In the genomic region with DNA sequence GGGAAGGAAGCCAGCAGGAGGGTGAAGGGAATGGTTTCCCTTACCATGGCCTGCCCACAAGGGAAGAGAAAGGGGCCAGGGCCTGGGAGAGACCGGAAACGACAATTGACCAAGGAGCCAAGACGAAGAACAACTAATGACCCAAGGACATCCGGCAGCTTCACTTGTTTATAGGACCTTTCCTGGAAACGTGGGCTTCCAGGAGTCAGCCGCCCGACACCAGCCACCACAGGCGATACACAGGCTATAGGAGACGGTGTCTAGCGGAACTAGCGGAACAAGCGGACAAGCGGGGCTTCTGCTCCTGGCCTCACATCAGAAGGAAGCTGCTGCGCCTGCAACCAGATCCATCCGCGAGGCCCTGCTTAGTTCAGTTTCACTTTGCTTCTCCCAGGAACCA, we compare ENCODE assay signal across 7 mouse cellular contexts. TPM values are rescaled to one million over a fixed set of nuclear protein-coding genes. Genes with fewer than 3 reads are reported as not detected.
DNase-seq lines count a peak whose midpoint lies in the region; ATAC-seq lines count a peak whose summit lies in the region.

No protein-coding gene starts in this region.

- 0 out of 2 replicates have a peak, but pooled peaks cover 2% of the 10 kb centered on the region for H3K9me3 ChIP-seq in limb, embryonic 12.5 days

- peaks cover 24% of the 10 kb centered on the region for H3K4me1 ChIP-seq in limb, embryonic 12.5 days (replicated peaks)

- peak overlapping the region; percentile 93 for H3K4me2 ChIP-seq in limb, embryonic 12.5 days

- no peak overlapping the region for H3K9ac ChIP-seq in limb, embryonic 12.5 days (replicated peaks)

- DNase-seq in T-cell, adult 2 months (ENCODE audit: low spot score) = peak; percentile 15
- DNase-seq in naive thymus-derived CD4-positive, alpha-beta T cell, adult 2 months (ENCODE audit: low read depth) = peak; percentile 44
- no peak for DNase-seq in cerebellum, adult 18-20 months
- no peak for DNase-seq in adipocyte (ENCODE audit: low spot score)

- WGBS in limb, embryonic 12.5 days = 56% methylated on average over 16 of the region's 16 CpGs

- peaks cover 58% of the 10 kb centered on the region for H3K36me3 ChIP-seq in limb, embryonic 12.5 days

- H3K4me3 ChIP-seq in limb, embryonic 12.5 days (replicated peaks) = peak overlapping the region; percentile 90; the same call in 1 of the 2 replicates

- H3K27ac ChIP-seq in limb, embryonic 12.5 days = peak overlapping the region; percentile 1; the same call in 1 of the 2 replicates

- no peaks in the 10 kb centered on the region for H3K27me3 ChIP-seq in limb, embryonic 12.5 days

- peak; percentile 23 for ATAC-seq in common myeloid progenitor, adult 5-6 weeks (replicated peaks; ENCODE audit: low read depth, poor library complexity, severe bottlenecking)
- peak; percentile 12 to 22; a peak in 1 of 4 replicates for ATAC-seq in hematopoietic stem cell, adult 5-6 weeks (replicated peaks in 1 of 2; ENCODE audit: insufficient read depth in 1 of 2, low FRiP score in 2 of 2, low TSS enrichment in 1 of 2, low read depth in 1 of 2, poor library complexity in 2 of 2, severe bottlenecking in 2 of 2)
- ATAC-seq in limb, embryonic 12.5 days (ENCODE audit: insufficient number of reproducible peaks, insufficient read depth, low FRiP score, low TSS enrichment, low read depth) = no peak

RNA-seq across cellular contexts. Expression of a gene that starts 4.6 kb away (rescaled TPM):
- 10.9 and 12.4 TPM in 2 replicates for total RNA-seq in common myeloid progenitor, adult 5-6 weeks (2017)
- 6.1 and 7.9 TPM in 2 replicates for total RNA-seq in hematopoietic stem cell, adult 5-6 weeks (2017)
- 119 and 120 TPM in 2 replicates for polyA plus RNA-seq in limb, embryonic 12.5 days (2016; fragmentation: Nextera tagmentation; extraction: Ambion mirVana)

RNA-seq across cellular contexts. Expression of a gene that starts 37.2 kb away (rescaled TPM):
- not detected in 2 replicates for total RNA-seq in common myeloid progenitor, adult 5-6 weeks (2017)
- not detected in 2 replicates for total RNA-seq in hematopoietic stem cell, adult 5-6 weeks (2017)
- 0.60 and 0.75 TPM in 2 replicates for polyA plus RNA-seq in limb, embryonic 12.5 days (2016; fragmentation: Nextera tagmentation; extraction: Ambion mirVana)

Comparison
In these comparisons a context has a peak if more than half of its experiments do, and no peak if none do; other contexts are left out.
1. DNase-seq: peak in T-cell, adult 2 months (single experiment) and naive thymus-derived CD4-positive, alpha-beta T cell, adult 2 months (single experiment); none in cerebellum, adult 18-20 months (0 of 2) and adipocyte (single experiment).